Mouse (Mus musculus): ENCODE data around the gene Dnah1.

DNA sequence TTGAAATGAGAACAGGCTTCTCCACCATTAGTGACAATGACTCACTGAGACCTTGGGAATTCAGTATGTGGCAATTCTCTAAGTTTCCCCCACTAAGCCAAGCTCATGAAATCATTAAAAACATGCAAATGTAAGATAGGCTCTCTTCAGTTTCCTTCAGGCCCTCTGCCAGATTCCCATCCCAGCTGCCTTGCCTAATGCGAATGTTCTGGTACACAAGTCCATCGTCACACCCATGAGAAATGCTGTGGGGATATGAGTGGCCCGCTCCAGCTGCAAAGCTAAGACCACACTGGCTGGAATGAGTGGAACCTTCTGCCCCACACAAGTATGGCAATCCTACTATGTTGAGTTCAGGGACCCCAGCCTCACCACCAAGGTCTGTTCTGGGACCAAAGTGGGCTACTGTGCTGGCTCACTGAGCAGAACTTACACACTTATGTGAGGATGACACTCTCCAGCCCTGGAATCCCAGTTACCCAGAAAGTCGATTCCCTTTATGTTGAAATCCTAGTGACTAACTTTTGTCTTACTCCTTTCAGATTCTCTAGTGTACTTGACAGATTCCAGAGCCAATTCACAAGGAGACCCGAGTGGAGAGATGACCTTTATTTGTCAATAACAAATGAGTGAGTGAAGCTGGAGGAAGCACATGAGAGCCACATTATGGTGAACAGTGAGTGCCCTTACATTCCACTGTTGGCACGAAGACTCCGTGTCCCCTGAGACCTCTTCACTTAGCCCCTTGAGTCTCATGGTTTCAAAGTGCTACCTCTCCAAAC, 86.4 kb downstream of the Dnah1 start:
- TF ChIP-seq CTCF (IDR thresholded peaks at IDR 0.05; ENCODE audit: low read depth) (no peak), EP300 (IDR thresholded peaks at IDR 0.05; ENCODE audit: low read depth) (no peak)
